Mouse (Mus musculus): Measurements from ENCODE around the gene Synrg. TPM values are rescaled to one million over a fixed set of nuclear protein-coding genes. Genes with fewer than 3 reads are reported as not detected.
A peak's percentile ranks its signal among the peaks of the same experiment; 100 is the strongest.

Gene Synrg
- total and polyA plus RNA-seq, 3 experiments = 9.5 to 25.2 (median 15.8) TPM

DNA sequence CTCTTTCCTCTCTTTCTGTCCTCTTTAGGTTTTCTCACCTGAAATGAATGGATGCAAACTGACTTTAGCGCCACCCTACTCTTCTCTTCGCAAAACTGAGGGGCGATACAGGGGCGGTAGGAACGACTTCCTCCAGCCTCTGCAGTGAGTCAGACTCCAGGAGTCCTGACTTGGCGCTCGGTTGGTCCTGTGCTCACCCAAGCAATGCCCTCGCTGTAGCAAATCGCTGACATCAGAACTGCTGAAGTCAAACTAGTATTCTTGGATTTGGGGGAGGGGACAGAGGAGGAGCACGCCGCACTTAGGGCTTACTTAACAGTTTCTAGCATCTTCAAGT is 104.8 kb downstream of the Synrg start, which contains the start of gene Dusp14:
TSS of gene Dusp14 (minus strand) at position 228 of the 337 bp plus-strand sequence.
- Histone ChIP-seq H3K9ac (ENCODE audit: insufficient read depth, low read depth) (peak within 1 kb of the TSS; percentile 79), H3K4me3 (replicated peaks in 1 of 3; ENCODE audit: low read depth in 2 of 3, low read length in 2 of 3, poor library complexity in 1 of 3) (peak within 1 kb of the TSS; percentile 64 to 76 (median 75)), H3K27ac (ENCODE audit: insufficient read depth, low read depth) (peak within 1 kb of the TSS; percentile 87), H3K27me3 (replicated peaks) (no peaks in the 10 kb centered on the region), H3K4me2 (ENCODE audit: insufficient read depth, low read depth, poor library complexity, severe bottlenecking) (peak within 1 kb of the TSS; percentile 91), H3K9me3 (replicated peaks; ENCODE audit: low read length) (no peaks in the 10 kb centered on the region), H3K36me3 (replicated peaks in 1 of 2; ENCODE audit: control insufficient read depth in 1 of 2, insufficient read depth in 1 of 2, low read length in 1 of 2) (no peaks in the 10 kb centered on the region), H3K79me2 (replicated peaks; ENCODE audit: control insufficient read depth, extremely low read depth, insufficient read depth, poor library complexity, severe bottlenecking) (peaks cover 23% of the 10 kb centered on the region), H3K4me1 (ENCODE audit: control insufficient read depth in 1 of 2, insufficient read depth in 2 of 2) (peaks cover 18 to 74% of the 10 kb centered on the region in 2 experiments)
- dilution Hi-C loops (cut with MboI; ENCODE audit: extremely low pct_ligation_motif_present, extremely low pct_unique_long_range_greater_than_20kb, low sequenced_read_pairs) (no loop called here), in situ Hi-C loops (cut with MboI; ENCODE audit: low pct_ligation_motif_present, low pct_unique_long_range_greater_than_20kb, low sequenced_read_pairs) (no loop called here)
- TF ChIP-seq BHLHE40 (IDR thresholded peaks at IDR 0.05; ENCODE audit: low read depth, low read length) = peak; percentile 43; the same call in 1 of the 2 replicates
- peak; percentile 45 for TF ChIP-seq IRF4 (IDR thresholded peaks at IDR 0.05; ENCODE audit: low read depth, low read length)
- peak; percentile 83 for TF ChIP-seq ETS1 (conservative IDR thresholded peaks at IDR 0.05; ENCODE audit: low read depth, low read length)
- TF ChIP-seq RCOR1 (conservative IDR thresholded peaks at IDR 0.05; ENCODE audit: low read depth, low read length) = no peak
- TF ChIP-seq MAX (IDR thresholded peaks at IDR 0.05; ENCODE audit: low read length) = peak; percentile 29; the same call in 1 of the 2 replicates
- TF ChIP-seq POLR2A (IDR thresholded peaks at IDR 0.05; ENCODE audit: low read depth, low read length) = peak; percentile 58; the same call in 1 of the 2 replicates
- TF ChIP-seq SIN3A (IDR thresholded peaks at IDR 0.05; ENCODE audit: low read length) = peak; percentile 67
- peak; percentile 37; the same call in 1 of the 2 replicates for TF ChIP-seq NRF1 (IDR thresholded peaks at IDR 0.05; ENCODE audit: low read depth, low read length)
- TF ChIP-seq ZNF384 (IDR thresholded peaks at IDR 0.05; ENCODE audit: low read depth, low read length) = no peak
- peak; percentile 74 for TF ChIP-seq MXI1 (IDR thresholded peaks at IDR 0.05; ENCODE audit: low read depth, low read length)
- TF ChIP-seq CHD2 (IDR thresholded peaks at IDR 0.05; ENCODE audit: low read length) = peak; percentile 79; the same call in 1 of the 2 replicates
- no peak for TF ChIP-seq SMC3 (IDR thresholded peaks at IDR 0.05; ENCODE audit: low read depth, low read length)
- TF ChIP-seq GABPA (IDR thresholded peaks at IDR 0.05; ENCODE audit: insufficient replicate concordance, low read depth, low read length) = no peak
- TF ChIP-seq CHD1 (IDR thresholded peaks at IDR 0.05; ENCODE audit: low read depth, low read length) = peak; percentile 88; the same call in 1 of the 2 replicates
- no peak for TF ChIP-seq E2F4 (IDR thresholded peaks at IDR 0.05; ENCODE audit: insufficient replicate concordance, low read depth, low read length)
- no peak for TF ChIP-seq MAZ (IDR thresholded peaks at IDR 0.05; ENCODE audit: low read depth, low read length)
- peak; percentile 78; the same call in 1 of the 2 replicates for TF ChIP-seq MEF2A (IDR thresholded peaks at IDR 0.05; ENCODE audit: borderline replicate concordance, low read depth, low read length)
- no peak for TF ChIP-seq UBTF (IDR thresholded peaks at IDR 0.05; ENCODE audit: low read depth, low read length)
- no peak for TF ChIP-seq ZC3H11A (IDR thresholded peaks at IDR 0.05; ENCODE audit: low read depth, low read length)
- peak; percentile 11; the same call in 1 of the 2 replicates for TF ChIP-seq JUN (IDR thresholded peaks at IDR 0.05; ENCODE audit: insufficient read depth, low read depth, low read length)
- TF ChIP-seq EP300 (IDR thresholded peaks at IDR 0.05; ENCODE audit: low read length) = peak; percentile 48; the same call in 1 of the 2 replicates
- TF ChIP-seq PAX5 (IDR thresholded peaks at IDR 0.05; ENCODE audit: low read length) = no peak
- TF ChIP-seq TCF12 (IDR thresholded peaks at IDR 0.05; ENCODE audit: low read depth, low read length) = peak; percentile 50; the same call in 1 of the 2 replicates
- peak; percentile 56 for TF ChIP-seq ELF1 (IDR thresholded peaks at IDR 0.05; ENCODE audit: low read depth, low read length)
- TF ChIP-seq CTCF (conservative IDR thresholded peaks at IDR 0.05 in 1 of 2, IDR thresholded peaks at IDR 0.05 in 1 of 2; ENCODE audit: low read depth in 2 of 2, low read length in 2 of 2) = 0 out of 4 replicates have a peak, but pooled peaks of 1 of the 2 experiments have one; percentile 4
- no peak; the same call in 1 of the 2 replicates for TF ChIP-seq POLR2AphosphoS2 (IDR thresholded peaks at IDR 0.05; ENCODE audit: low read depth, low read length)
- TF ChIP-seq USF1 (IDR thresholded peaks at IDR 0.05; ENCODE audit: low read depth, low read length) = no peak
- peak; percentile 45 for TF ChIP-seq NELFE (IDR thresholded peaks at IDR 0.05; ENCODE audit: low read depth, low read length)
- TF ChIP-seq USF2 (conservative IDR thresholded peaks at IDR 0.05; ENCODE audit: low read depth, low read length) = no peak
- peak; percentile 73 for TF ChIP-seq MAFK (IDR thresholded peaks at IDR 0.05; ENCODE audit: insufficient replicate concordance, low read length)
- TF ChIP-seq MYC (IDR thresholded peaks at IDR 0.05; ENCODE audit: low read depth, low read length) = peak; percentile 74
- no peak for TF ChIP-seq ZKSCAN1 (IDR thresholded peaks at IDR 0.05; ENCODE audit: borderline replicate concordance, low read depth, low read length)
- TF ChIP-seq TBP (conservative IDR thresholded peaks at IDR 0.05; ENCODE audit: low read depth, low read length) = 0 out of 2 replicates have a peak, but pooled peaks have one; percentile 16
- TF ChIP-seq KAT2A (IDR thresholded peaks at IDR 0.05; ENCODE audit: insufficient replicate concordance, low read length) = 0 out of 2 replicates have a peak, but pooled peaks have one; percentile 38
- 0 out of 2 replicates have a peak, but pooled peaks have one; percentile 11 for TF ChIP-seq JUND (conservative IDR thresholded peaks at IDR 0.05; ENCODE audit: low read depth, low read length)
- no peak for TF ChIP-seq RAD21 (IDR thresholded peaks at IDR 0.05; ENCODE audit: low read depth, low read length)
- no peak; the same call in 1 of the 2 replicates for TF ChIP-seq ZMIZ1 (IDR thresholded peaks at IDR 0.05; ENCODE audit: low read depth, low read length)
- TF ChIP-seq HCFC1 (IDR thresholded peaks at IDR 0.05; ENCODE audit: low read depth, low read length) = peak; percentile 38; the same call in 1 of the 2 replicates
- peak; percentile 84 for DNase-seq (ENCODE audit: extremely low read depth)

All from CH12.LX (cell line).